Mouse (Mus musculus) thymus, postnatal 25 days (tissue): ENCODE data around the gene Polr2h.
"Not testable (repeated sequence)": the region's sequence is repeated elsewhere in the genome, so short reads cannot be mapped to it uniquely, and the experiment has no call there.

Experiments used
- DNase-seq: peaks from one replicate; pipeline ENCODE4 v3.0.0; 2022

The Polr2h gene

DNA sequence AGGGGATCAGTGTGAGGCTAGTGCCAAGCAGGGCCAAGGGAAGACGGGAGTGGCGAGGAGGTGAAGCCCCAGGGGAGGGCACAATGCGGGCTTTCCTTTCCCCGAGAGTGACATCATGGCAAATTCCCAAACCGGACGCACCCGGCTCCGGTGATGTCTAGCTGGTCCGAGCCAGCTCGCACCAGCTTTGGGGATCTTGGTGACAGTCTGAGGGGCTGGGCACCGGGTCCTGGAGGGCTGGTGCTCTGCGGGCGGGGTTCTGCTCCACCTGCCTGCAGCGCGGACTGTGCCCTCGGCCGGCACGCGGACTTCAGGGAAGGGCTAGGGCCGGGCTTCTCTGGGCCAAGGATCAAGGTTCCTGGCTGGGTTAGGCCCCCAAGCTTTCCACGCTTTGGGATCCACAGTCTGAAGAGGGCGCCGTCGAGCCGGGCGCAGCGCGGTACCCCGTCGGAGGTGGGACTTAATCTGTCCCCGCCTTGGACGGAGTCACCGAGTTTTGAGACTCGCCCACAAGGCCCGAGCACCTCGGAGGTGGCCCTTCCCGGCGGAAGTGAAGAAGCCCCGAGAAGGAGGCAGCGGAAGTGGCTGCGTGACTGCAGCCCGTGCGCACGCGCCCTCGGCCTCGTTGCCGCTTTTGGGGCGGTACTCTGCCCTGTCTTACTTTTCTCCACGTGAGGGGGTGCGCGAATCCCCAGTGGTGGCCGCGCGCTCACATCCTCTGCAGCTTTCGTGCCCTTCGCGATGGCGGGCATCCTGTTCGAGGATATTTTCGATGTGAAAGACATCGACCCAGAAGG is at the start of gene Polr2h, which contains the start of gene Clcn2:
Gene Polr2h (plus strand): TSS at position 485 of the 797 bp plus-strand sequence.
Gene Clcn2 (minus strand): TSS at position 566 of the 797 bp plus-strand sequence.
- DNase-seq, result peak; percentile 96

DNA sequence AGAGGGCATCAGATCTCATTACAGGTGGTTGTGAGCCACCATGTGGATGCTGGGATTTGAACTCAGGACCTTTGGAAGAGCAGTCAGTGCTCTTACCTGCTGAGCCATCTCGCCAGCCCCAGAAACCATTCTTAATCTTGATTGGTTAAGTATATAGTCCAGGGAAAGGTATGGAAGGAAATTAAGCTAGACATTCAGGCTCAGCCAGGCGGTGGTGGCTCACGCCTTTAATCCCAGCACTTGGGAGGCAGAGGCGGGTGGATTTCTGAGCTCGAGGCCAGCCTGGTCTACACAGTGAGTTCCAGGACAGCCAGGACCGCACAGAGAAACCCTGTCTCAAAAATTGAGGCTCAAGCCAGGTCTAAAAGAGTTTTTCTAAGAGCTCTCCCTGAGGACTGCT is 49.5 kb upstream of the Polr2h start, which contains the start of gene Eif4g1:
Gene Eif4g1 (plus strand): TSS at position 301 of the 400 bp plus-strand sequence.
- DNase-seq, result not testable (repeated sequence)

DNA sequence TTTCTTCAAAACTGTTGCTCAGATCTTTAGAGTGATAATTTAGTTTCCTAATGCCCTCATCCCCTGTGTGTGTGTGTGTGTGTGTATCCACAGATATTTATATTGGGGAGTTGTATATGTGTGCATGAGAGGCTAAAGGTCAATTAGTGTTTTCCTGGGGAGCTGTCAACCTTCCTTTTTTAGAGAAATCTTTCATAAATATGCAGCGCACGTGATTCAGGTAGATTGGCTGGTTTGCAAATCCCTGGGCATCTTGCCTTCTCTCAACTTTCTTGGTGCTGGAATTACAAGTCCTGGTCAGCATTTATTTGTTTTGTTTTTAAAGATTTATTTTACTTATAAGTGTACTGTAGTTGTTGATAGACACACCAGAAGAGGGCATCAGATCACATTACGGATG is 47.2 kb upstream of the Polr2h start:
- no peak for DNase-seq

DNA sequence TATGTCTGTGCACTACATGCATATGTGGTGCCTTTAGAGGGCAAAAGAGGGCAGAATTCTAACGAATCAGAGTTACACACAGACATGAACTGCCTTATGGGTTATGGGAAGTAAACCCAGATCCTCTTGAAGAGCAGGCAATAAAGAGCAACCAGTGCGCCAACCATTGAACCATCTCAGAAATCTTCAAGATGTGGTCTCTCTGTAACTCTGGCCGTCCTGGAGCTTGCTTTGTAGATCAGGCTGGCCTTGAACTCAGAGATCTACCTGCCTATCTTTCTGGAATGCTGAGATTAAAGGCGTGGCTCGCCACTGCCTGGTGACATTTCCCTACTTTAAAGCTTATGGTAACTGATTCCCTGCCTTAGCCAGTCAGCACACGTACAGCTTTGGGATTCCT is 45.6 kb upstream of the Polr2h start:
- DNase-seq, result no peak

DNA sequence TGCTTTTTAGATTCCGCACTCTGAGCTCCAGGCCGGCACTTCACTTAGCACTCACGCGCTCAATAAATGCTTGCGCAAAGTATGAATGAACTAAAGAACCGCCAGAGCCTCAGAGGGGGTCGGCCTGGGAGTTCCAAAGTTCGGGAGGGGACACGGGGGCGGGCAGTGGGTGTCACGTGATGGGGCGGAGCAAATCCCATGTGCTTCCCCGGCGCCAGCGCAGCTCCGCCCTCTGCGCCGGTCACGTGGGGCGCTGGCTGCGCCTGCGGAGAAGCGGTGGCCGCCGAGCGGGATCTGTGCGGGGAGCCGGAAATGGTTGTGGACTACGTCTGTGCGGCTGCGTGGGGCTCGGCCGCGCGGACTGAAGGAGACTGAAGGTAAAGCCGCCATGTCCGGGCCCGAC is 45.0 kb upstream of the Polr2h start:
- DNase-seq, result peak; percentile 96

GRCm38 (mm10) chr16:20672965-20673705 is 44.3 kb upstream of the Polr2h start:
- DNase-seq, result peak; percentile 59

DNA sequence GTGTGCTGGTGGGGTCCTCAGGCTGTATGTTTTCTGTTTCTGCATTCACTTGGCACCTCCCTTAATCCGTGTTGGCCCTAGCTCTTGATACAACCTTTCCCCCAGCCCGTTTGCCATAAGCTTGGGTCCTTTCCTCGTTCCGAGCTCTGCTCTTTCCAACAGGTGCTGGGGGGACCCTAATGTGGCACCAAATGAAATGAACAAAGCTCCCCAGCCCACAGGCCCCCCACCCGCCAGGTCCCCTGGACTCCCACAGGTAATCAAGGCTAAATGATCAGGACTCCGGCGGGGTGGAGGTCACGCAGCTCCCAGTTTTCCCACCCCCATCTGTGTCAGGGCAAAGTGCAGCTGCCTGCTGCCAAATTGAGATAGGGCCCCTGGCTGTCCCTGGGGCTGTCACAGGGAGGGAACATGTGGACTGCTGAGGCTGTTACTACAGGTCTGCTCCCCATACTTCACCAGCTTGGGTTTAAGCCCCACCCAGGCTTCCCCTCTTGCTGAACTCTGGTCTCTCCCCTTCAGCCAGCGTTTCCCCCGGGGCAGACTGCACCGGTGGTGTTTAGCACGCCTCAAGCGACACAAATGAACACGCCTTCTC is 43.7 kb upstream of the Polr2h start:
- peak; percentile 39 for DNase-seq

- DNase-seq, result no peak
Measured at GRCm38 (mm10) chr16:20675213-20675612, 42.3 kb upstream of the Polr2h start.

- DNase-seq, result no peak
Measured at GRCm38 (mm10) chr16:20676702-20677101, 40.8 kb upstream of the Polr2h start.

DNA sequence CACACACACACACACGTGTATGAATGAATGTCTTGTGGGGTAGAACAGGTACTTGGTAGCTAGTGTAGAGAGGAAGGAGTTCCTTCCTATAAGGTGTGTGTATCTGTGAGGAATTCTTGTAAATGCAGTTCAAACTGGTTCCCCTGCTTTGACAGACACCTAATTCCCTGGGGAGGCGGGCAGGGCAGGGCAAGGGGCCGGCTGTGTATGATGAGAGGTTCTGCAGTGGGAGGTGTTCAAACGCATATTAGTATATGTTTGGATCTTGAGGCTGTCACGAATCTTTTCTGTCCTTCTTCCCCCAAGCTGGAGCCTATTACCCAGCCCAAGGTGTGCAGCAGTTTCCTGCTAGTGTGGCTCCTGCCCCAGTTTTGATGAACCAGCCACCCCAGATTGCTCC is 40.1 kb upstream of the Polr2h start:
- DNase-seq, result no peak

DNA sequence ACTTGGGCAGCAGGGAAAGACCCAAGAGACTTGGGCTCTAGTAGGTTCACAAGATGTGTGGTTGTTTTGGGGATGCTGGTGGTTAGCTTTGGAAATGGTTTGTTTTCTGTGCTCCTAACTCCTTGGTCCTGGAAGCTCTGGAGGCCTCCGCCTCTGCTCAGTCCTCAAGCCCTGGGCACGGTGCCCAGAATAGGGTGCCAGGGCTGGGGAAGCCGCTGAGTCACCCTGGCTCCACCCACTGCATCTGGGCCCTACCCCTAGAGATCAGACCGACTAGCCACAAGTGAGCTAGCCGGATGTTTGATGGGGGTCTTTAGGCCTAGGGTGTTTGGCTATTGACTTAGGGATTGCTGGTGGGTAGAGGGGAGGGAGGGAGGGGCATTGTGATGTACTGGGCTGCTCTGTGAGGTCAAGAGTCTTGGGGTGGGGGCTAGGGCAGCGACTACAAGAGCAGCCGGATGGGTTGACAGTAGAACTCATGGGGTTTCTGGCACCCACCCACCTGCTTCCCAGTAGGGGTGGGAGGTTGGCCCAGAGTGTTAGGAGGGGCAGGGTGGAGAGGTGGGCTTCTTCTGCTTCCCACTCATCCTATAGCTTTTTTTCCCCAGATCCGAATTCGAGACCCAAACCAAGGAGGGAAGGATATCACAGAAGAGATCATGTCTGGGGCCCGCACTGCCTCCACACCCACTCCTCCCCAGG is 39.3 kb upstream of the Polr2h start:
- DNase-seq, result no peak

DNA sequence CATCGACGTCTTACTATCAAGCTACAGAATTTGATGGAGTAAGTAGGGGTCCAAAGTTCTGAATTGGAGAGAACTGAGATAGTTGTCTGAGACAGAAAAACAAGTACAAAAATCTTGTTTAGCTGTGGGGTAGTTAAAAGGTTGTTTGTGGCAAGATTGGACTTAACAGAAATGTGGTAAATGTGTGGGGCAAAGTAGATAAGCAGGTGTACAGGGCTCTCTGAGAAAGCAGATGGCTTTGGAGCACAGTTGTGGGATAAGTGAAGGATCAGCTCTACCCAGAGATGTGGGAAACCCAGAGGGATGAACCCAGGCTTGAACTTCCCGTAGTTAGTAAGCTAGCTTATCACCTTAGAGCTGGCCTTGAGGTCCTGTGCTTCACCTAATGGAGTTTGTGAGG is 26.7 kb upstream of the Polr2h start:
- DNase-seq, result no peak

GRCm38 (mm10) chr16:20691617-20692016 is 25.8 kb upstream of the Polr2h start:
- DNase-seq, result no peak

- no peak for DNase-seq
Measured at GRCm38 (mm10) chr16:20692241-20692965, 25.1 kb upstream of the Polr2h start.

- DNase-seq, result peak; percentile 85
Measured at GRCm38 (mm10) chr16:20693111-20693701, 24.3 kb upstream of the Polr2h start, which contains the start of gene Fam131a. TSS of gene Fam131a (plus strand) at chr16:20693241.

DNA sequence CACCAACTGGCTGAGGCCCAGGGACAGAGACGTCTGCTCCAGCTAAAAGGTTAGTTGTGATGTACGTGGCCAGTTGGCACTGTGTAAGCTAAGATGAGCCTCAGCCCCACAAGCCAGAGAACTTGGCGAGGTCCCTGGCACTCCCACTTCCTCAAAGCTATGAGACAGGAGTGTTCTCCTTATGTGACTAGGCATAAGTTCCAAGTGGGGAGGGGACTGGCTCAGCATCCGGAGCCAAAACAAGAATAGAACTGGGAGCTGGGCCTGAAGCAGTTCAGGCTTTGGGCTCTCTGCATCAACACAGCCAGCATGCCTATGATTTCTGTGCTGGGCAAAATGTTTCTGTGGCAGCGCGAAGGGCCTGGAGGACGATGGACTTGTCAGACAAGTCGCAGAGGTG is 22.7 kb upstream of the Polr2h start:
- DNase-seq, result no peak

- DNase-seq, result peak; percentile 11
Measured at GRCm38 (mm10) chr16:20695622-20696323, 21.7 kb upstream of the Polr2h start.

DNA sequence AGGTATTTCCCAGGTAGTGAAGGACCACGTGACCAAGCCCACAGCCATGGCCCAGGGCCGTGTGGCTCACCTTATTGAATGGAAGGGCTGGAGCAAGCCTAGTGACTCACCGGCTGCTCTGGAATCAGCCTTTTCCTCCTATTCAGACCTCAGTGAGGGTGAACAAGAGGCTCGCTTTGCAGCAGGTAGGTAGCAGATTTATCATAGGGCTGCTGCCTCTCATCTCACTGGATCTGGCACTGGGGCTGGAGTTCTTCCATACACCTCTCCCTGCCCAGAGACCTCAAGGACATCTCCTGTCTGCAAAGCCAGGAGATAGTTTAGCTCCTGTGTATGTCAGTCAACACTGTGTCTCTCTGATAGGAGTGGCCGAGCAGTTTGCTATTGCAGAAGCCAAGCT is 18.2 kb upstream of the Polr2h start:
- no peak for DNase-seq

GRCm38 (mm10) chr16:20700036-20700435 is 17.4 kb upstream of the Polr2h start:
- no peak for DNase-seq

GRCm38 (mm10) chr16:20701316-20701715 is 16.1 kb upstream of the Polr2h start:
- DNase-seq, result no peak
